Mouse (Mus musculus) kidney, adult 9 months (tissue): Measurements from ENCODE around the gene 1700061G19Rik.
"Not testable (repeated sequence)": the region's sequence is repeated elsewhere in the genome, so short reads cannot be mapped to it uniquely, and the experiment has no call there.

Experiments
- DNase-seq: peaks from one replicate; pipeline ENCODE4 v3.0.0; 2022

Gene 1700061G19Rik

GRCm38 (mm10) chr17:56872512-56872911 is 2.8 kb upstream of the 1700061G19Rik start:
- DNase-seq: no peak

- DNase-seq: no peak
Observed at GRCm38 (mm10) chr17:56874237-56874636, 1.0 kb upstream of the 1700061G19Rik start, which contains the start of gene Acsbg2. TSS of gene Acsbg2 (minus strand) at chr17:56874447.

GRCm38 (mm10) chr17:56876465-56876864 is 1.2 kb downstream of the 1700061G19Rik start:
- DNase-seq: no peak

GRCm38 (mm10) chr17:56876981-56877380 is 1.7 kb downstream of the 1700061G19Rik start:
- no peak for DNase-seq

- no peak for DNase-seq
Observed at GRCm38 (mm10) chr17:56877426-56877825, 2.1 kb downstream of the 1700061G19Rik start.

- DNase-seq: no peak
Observed at GRCm38 (mm10) chr17:56883612-56884011, 8.3 kb downstream of the 1700061G19Rik start.

- no peak for DNase-seq
Observed at GRCm38 (mm10) chr17:56884331-56884730, 9.1 kb downstream of the 1700061G19Rik start.

GRCm38 (mm10) chr17:56884809-56885208 is 9.5 kb downstream of the 1700061G19Rik start:
- DNase-seq: no peak

- no peak for DNase-seq
Observed at GRCm38 (mm10) chr17:56888050-56888449, 12.8 kb downstream of the 1700061G19Rik start.

GRCm38 (mm10) chr17:56890018-56890417 is 14.7 kb downstream of the 1700061G19Rik start:
- DNase-seq: no peak

GRCm38 (mm10) chr17:56895368-56895918 is 20.2 kb downstream of the 1700061G19Rik start:
- peak; percentile 26 for DNase-seq

- DNase-seq: no peak
Observed at GRCm38 (mm10) chr17:56896513-56897129, 21.3 kb downstream of the 1700061G19Rik start.

GRCm38 (mm10) chr17:56897630-56898195 is 22.4 kb downstream of the 1700061G19Rik start:
- peak; percentile 86 for DNase-seq

- DNase-seq: peak; percentile 24
Observed at GRCm38 (mm10) chr17:56902698-56903097, 27.4 kb downstream of the 1700061G19Rik start.

- no peak for DNase-seq
Observed at GRCm38 (mm10) chr17:56906166-56906565, 30.9 kb downstream of the 1700061G19Rik start.

- DNase-seq: peak; percentile 73
Observed at GRCm38 (mm10) chr17:56907096-56907495, 31.8 kb downstream of the 1700061G19Rik start.

GRCm38 (mm10) chr17:56907887-56908286 is 32.6 kb downstream of the 1700061G19Rik start:
- no peak for DNase-seq

- not testable (repeated sequence) for DNase-seq
Observed at GRCm38 (mm10) chr17:56909764-56910163, 34.5 kb downstream of the 1700061G19Rik start.

GRCm38 (mm10) chr17:56913023-56913422 is 37.7 kb downstream of the 1700061G19Rik start:
- no peak for DNase-seq

- no peak for DNase-seq
Observed at GRCm38 (mm10) chr17:56913444-56913843, 38.2 kb downstream of the 1700061G19Rik start.

GRCm38 (mm10) chr17:56917166-56917565 is 41.9 kb downstream of the 1700061G19Rik start:
- no peak for DNase-seq

GRCm38 (mm10) chr17:56919725-56920124 is 44.4 kb downstream of the 1700061G19Rik start:
- no peak for DNase-seq

- no peak for DNase-seq
Observed at GRCm38 (mm10) chr17:56925998-56926397, 50.7 kb downstream of the 1700061G19Rik start.

- DNase-seq: no peak
Observed at GRCm38 (mm10) chr17:56929101-56929500, 53.8 kb downstream of the 1700061G19Rik start.
